In genomic region chr16:36932546-36932945, GRCm38 (mm10) we compare ENCODE assay signal across 23 mouse cellular contexts. TPM values are rescaled to one million over a fixed set of nuclear protein-coding genes. Genes with fewer than 3 reads are reported as not detected.
A peak's percentile ranks its signal among the peaks of the same experiment; 100 is the strongest.
DNase-seq lines count a peak whose midpoint lies in the region; TF ChIP-seq lines count a peak whose summit lies in the region.
"Had no signal": no experiment of that assay in that cellular context is flagged by ENCODE, and none has a peak within 500 bp of the region (broad histone marks: within the 10 kb centered on the region; RNA-seq: fewer than 3 reads in every experiment).

No protein-coding gene starts in this region.

- TF ChIP-seq CTCF in thymus, adult 2 months (IDR thresholded peaks at IDR 0.05; ENCODE audit: borderline replicate concordance, control insufficient read depth, extremely low read depth, insufficient read depth, low read length, poor library complexity): no peak

- peak; percentile 83 for DNase-seq in heart, adult 11 months
- no peak for DNase-seq in heart, adult 9 months (ENCODE audit: low spot score in 2 of 2)
- DNase-seq in thymus, adult 2 months: no peak
- DNase-seq in thymus, postnatal 25 days: no peak
- no peak for DNase-seq in limb, embryonic 10.5 days (ENCODE audit: low spot score)
- no peak for DNase-seq in cerebellum, postnatal 4 days (ENCODE audit: low spot score in 2 of 2)
- DNase-seq: adrenal gland, adult 8-10 months; adrenal gland, postnatal 14 days; adrenal gland, postnatal 36 days; cerebellum, adult 11-12 months; cerebellum, adult 2 months; cerebellum, adult 9-10 months; cerebellum, postnatal 10 days; cerebellum, postnatal 25 days; embryo, embryonic 11 days had no signal

- no peaks in the 10 kb centered on the region for H3K9me3 ChIP-seq in limb, embryonic 10.5 days (replicated peaks)
- H3K9me3 ChIP-seq: embryonic facial prominence, embryonic 13.5 days; embryonic facial prominence, embryonic 15.5 days; forebrain, embryonic 10.5 days; G1E had no signal

- peaks cover 44% of the 10 kb centered on the region for H3K4me1 ChIP-seq in thymus, adult 2 months (replicated peaks; ENCODE audit: control insufficient read depth, insufficient read depth, low read length)
- H3K4me1 ChIP-seq in limb, embryonic 10.5 days: peaks cover 18% of the 10 kb centered on the region; the same call in 1 of the 2 replicates
- H3K4me1 ChIP-seq: embryonic facial prominence, embryonic 15.5 days; forebrain, embryonic 10.5 days had no signal

- H3K36me3 ChIP-seq in thymus, adult 2 months (ENCODE audit: control insufficient read depth, insufficient read depth, low read length): peaks cover 5% of the 10 kb centered on the region
- H3K36me3 ChIP-seq in limb, embryonic 10.5 days: peaks cover 58% of the 10 kb centered on the region

- H3K27ac ChIP-seq in thymus, adult 2 months (ENCODE audit: control insufficient read depth, insufficient read depth, low read length): peak overlapping the region; percentile 60; the same call in 1 of the 2 replicates
- peak overlapping the region; percentile 3; the same call in 1 of the 2 replicates for H3K27ac ChIP-seq in limb, embryonic 10.5 days
- H3K27ac ChIP-seq: embryonic facial prominence, embryonic 13.5 days; embryonic facial prominence, embryonic 15.5 days; forebrain, embryonic 10.5 days had no signal

- TF ChIP-seq POLR2A in thymus, adult 2 months (IDR thresholded peaks at IDR 0.05; ENCODE audit: control insufficient read depth, extremely low read depth, insufficient read depth, low read length, poor library complexity): no peak

- 95% methylated on average over 6 of the region's 6 CpGs for WGBS in thymus, adult 2 months
- WGBS in limb, embryonic 10.5 days: 94% methylated on average over 6 of the region's 6 CpGs

- H3K27me3 ChIP-seq in thymus, adult 2 months (ENCODE audit: control insufficient read depth, insufficient read depth, low read length): no peaks in the 10 kb centered on the region
- no peaks in the 10 kb centered on the region for H3K27me3 ChIP-seq in limb, embryonic 10.5 days (ENCODE audit: low read depth, poor library complexity, severe bottlenecking)
- H3K27me3 ChIP-seq: embryonic facial prominence, embryonic 13.5 days; embryonic facial prominence, embryonic 15.5 days; Patski had no signal

- no peak overlapping the region for H3K4me3 ChIP-seq in thymus, adult 2 months (ENCODE audit: control insufficient read depth, insufficient read depth, low read length)
- no peak overlapping the region for H3K4me3 ChIP-seq in limb, embryonic 10.5 days
- H3K4me3 ChIP-seq: embryonic facial prominence, embryonic 13.5 days; embryonic facial prominence, embryonic 15.5 days; erythroblast, embryonic 14.5 days; forebrain, embryonic 10.5 days had no signal

RNA-seq across cellular contexts. Expression of gene Hcls1, which starts 2.2 kb away (rescaled TPM):
- 118 and 132 TPM in 2 replicates for polyA plus RNA-seq in thymus, adult 2 months (2012; rRNA removed)
- 2.0 and 2.3 TPM in 2 replicates for polyA plus RNA-seq in limb, embryonic 10.5 days (2016; fragmentation: Nextera tagmentation; extraction: Ambion mirVana)
- polyA plus RNA-seq: C2C12, Patski had no signal

RNA-seq across cellular contexts. Expression of gene Golgb1, which starts 57.6 kb away (rescaled TPM):
- polyA plus RNA-seq in thymus, adult 2 months (2012; rRNA removed): 46.6 and 47.6 TPM in 2 replicates
- polyA plus RNA-seq in limb, embryonic 10.5 days (2016; fragmentation: Nextera tagmentation; extraction: Ambion mirVana): 59.4 and 72.0 TPM in 2 replicates

RNA-seq across cellular contexts. Expression of gene Fbxo40, which starts 57.7 kb away (rescaled TPM):
- polyA plus RNA-seq in thymus, adult 2 months (2012; rRNA removed): 0.96 and 2.3 TPM in 2 replicates
- polyA plus RNA-seq in limb, embryonic 10.5 days (2016; fragmentation: Nextera tagmentation; extraction: Ambion mirVana): 0.28 and 0.78 TPM in 2 replicates
- polyA plus RNA-seq: embryonic facial prominence, embryonic 11.5 days; embryonic facial prominence, embryonic 13.5 days; erythroblast, embryonic 14.5 days; G1E had no signal

RNA-seq across cellular contexts. Expression of gene Eaf2, which starts 57.7 kb away (rescaled TPM):
- polyA plus RNA-seq in thymus, adult 2 months (2012; rRNA removed): 0.65 and 1.2 TPM in 2 replicates
- 1.1 and 1.7 TPM in 2 replicates for polyA plus RNA-seq in limb, embryonic 10.5 days (2016; fragmentation: Nextera tagmentation; extraction: Ambion mirVana)

Comparison
In these comparisons a context has a peak if more than half of its experiments do, and no peak if none do; other contexts are left out.
1. RNA of gene Hcls1, which starts 2.2 kb away (polyA plus RNA-seq): 118 to 132 TPM in thymus, adult 2 months; 2.0 to 2.3 TPM in limb, embryonic 10.5 days; every median in the first group is over 10 times any median in the second.